Mouse (Mus musculus) heart, adult 8-10 months (tissue): ENCODE measurements around the gene Tns2. TPM values are rescaled to one million over a fixed set of nuclear protein-coding genes. Genes with fewer than 3 reads are reported as not detected.

Experiments
- DNase-seq: peaks from one replicate; pipeline ENCODE4 v3.0.0; 2022; ENCODE audit warnings: low spot score
- total RNA-seq, 4 experiments: library from RNA; stranded (reverse); gene quantifications; 2 replicates each; pipeline ENCODE4 v1.2.4; 2022

Gene Tns2
- total RNA-seq, 4 experiments from 2014 or later: 123 to 146 (median 133) TPM

DNA sequence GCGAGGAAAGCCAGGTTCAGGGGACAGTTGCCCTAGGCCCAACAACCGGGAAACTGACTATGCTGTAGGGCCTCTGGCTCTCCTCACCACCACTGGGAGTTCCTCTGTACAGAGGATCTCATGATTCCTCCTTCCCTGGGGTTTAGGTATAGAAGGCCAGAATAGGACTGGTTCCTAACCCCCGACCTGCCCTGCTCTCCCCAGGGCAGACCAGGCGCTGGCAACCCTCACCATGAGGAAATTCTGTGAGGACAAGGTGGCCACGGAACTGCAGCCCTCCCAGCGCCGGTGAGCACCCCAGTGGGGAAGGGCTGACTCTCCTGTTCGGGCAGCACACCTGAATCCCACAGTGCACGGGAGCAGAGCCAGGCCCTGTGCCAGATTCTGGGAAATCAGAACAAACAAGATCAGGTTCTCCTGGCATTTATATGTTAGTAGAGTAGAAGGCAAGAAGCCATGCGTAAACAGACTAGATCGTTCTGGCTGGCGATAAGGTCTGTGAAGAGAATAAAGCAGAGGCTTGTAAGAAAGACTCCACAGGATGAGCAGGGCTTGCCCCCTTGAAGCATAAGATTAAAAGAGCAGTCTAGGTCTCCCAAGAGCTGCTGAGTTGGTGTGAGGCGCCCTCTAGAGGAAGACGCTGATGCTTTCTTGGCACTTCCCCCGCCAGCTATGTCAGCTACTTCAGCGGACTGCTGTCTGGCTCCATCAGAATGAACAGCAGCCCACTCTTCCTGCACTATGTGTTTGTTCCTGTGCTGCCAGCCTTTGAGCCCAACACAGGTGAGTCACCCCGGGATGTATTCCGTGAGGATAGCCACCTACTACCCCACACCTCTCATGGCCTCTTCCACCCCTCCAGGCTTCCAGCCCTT, 8.7 kb downstream of the Tns2 start:
- peak; percentile 79 for DNase-seq

DNA sequence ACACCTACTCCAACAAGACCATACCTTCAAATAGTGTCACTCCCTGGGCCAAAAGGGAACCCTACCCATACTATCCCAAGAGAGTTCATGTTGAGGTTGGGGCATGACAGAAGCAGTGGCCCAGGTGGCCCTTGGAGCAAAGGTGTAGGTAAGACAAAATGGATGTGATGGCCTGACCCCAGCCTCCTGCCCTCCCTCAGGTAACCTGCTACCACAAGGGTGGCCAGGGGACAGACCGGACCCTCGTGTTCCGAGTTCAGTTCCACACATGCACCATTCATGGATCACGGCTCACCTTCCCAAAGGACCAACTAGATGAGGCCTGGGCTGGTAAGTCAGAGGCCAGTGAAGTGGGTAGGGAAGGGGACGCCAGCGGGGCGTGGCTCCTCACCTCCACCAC, 10.1 kb downstream of the Tns2 start:
- no peak for DNase-seq

DNA sequence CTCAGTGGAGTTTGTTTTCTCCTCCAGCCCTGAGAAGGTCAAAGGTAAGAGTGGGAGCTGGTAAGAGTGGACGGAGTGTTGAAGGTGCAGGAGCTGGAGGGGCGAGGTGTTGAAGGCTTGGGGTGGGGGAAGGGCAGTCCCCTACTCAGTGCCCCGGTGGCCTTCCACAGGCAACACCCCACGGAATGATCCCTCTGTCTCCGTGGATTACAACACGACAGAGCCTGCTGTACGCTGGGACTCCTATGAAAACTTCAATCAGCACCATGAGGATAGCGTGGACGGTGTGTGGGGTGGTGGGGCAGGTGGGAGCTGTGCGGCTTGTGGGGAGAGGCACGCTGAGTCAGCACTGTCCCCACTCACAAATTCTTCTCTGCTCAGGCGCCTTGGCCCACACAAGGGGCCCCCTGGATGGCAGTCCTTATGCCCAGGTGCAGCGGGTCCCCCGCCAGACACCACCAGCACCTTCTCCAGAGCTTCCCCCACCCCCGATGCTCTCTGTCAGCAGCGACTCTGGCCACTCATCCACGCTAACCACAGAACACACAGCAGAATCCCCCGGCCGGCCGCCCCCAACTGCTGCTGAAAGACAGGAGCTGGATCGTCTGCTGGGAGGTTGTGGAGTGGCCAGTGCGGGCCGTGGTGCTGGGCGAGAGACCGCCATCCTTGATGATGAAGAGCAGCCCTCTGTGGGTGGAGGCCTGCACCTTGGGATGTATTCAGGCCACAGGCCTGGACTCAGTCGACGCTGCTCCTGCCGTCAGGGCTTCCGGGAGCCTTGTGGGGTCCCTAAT, 10.7 kb downstream of the Tns2 start:
- DNase-seq: no peak

DNA sequence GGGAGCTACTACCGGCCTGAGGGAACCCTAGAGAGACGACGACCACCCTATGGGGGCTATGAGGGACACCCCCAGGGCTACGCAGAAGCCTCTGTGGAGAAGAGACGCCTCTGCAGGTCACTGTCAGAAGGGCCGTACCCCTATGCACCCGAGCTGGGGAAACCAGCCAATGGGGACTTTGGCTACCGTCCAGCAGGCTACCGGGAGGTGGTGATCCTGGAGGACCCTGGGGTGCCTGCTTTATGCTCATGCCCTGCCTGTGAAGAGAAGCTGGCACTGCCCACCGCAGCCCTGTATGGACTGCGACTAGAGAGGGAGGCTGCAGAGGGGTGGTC, 11.2 kb downstream of the Tns2 start:
- DNase-seq: no peak

DNA sequence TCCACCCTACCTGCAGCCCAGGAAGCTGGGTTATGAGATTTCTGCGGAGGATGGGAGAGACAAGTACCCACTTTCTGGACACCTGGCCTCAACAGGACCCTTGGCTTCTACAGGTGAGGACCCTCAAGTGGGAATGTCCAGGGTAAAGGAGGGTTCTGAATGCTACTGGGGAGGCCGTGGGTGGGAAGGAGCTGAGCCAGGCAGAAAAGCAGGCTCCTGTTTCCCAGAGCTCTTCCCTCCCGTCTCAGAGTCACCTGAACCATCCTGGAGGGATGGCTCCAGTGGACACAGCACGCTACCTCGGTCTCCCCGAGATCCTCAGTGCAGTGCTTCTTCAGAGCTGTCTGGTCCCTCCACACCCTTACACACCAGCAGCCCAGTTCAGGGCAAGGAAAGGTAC, 12.0 kb downstream of the Tns2 start:
- no peak for DNase-seq

DNA sequence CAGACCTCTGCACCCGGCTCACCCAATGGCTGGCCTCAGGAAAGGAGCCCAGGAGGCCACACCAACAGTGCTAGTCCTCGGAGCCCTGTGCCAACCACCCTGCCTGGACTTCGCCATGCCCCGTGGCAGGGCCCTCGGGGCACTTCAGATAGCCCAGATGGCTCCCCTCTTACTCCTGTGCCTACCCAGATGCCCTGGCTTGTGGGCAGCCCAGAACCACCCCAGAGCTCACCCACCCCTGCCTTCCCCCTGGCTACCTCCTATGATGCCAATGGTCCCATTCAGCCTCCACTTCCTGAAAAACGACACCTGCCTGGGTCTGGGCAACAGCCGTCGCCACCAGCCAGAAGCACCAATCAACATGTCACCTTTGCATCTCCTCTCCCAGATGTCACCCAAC, 12.6 kb downstream of the Tns2 start:
- no peak for DNase-seq

DNA sequence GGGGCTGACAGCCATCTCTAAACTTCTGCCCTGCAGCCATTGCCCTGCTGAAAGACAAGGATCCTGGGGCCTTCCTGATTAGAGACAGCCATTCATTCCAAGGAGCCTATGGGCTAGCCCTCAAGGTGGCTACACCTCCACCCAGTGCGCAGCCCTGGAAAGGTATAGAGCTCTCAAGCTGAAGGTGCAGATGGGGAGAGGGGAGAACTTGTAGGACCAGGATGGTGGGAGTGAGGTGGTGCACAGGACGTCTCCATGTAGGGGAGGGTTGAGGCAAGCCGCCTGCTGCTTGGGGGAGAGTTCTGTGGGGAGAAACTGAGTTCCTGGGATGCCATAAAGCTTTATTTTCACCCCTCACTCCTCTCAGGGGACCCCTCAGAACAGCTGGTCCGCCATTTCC, 13.5 kb downstream of the Tns2 start:
- no peak for DNase-seq

DNA sequence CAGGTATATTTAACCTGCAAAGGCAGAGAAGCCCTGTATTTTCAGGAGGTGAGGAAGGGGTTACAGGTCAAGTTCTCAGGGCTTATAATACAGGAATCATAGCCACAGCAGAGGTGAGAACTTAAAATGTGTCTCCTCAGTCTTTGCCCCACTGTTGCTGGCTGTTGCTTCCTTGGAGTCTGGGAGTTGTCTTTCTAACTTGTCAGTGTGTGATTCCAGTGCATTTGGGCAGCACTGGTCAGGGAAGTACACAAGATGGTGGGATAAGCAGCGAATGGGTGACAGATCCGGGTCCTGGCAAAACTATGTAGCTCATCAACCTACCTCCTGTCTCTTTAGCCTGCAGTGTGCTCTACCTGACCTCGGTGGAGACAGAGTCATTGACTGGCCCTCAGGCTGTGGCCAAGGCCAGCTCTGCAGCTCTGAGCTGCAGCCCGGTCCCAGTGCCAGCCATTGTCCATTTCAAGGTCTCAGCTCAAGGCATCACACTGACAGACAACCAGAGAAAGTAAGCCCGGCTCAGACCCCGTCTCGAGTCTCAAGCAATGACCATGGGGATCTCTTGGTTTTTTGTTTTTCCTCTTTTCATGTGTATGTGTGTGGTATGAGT, 14.5 kb downstream of the Tns2 start:
- no peak for DNase-seq

DNA sequence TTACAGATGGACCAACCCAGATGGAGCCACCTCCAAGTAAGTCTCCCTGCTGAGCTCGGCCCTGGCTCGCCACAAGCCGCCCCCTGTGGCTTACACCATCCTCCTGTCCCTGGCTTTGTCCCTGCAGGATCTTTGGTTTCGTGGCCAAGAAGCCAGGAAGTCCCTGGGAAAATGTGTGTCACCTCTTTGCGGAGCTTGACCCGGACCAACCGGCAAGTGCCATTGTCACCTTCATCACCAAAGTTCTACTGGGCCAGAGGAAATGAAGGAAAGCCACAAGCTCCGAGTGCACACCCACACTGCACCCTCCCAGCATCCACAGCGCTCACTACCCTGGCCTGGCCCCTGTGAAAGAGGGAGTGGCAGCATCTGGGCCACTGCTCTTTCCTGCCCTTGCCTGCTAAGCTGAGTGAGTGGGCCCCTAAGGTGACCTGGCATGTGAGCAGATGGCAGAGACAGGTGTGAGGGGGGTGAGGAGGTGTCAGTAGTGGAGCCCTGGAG, 15.6 kb downstream of the Tns2 start:
- DNase-seq: no peak

DNA sequence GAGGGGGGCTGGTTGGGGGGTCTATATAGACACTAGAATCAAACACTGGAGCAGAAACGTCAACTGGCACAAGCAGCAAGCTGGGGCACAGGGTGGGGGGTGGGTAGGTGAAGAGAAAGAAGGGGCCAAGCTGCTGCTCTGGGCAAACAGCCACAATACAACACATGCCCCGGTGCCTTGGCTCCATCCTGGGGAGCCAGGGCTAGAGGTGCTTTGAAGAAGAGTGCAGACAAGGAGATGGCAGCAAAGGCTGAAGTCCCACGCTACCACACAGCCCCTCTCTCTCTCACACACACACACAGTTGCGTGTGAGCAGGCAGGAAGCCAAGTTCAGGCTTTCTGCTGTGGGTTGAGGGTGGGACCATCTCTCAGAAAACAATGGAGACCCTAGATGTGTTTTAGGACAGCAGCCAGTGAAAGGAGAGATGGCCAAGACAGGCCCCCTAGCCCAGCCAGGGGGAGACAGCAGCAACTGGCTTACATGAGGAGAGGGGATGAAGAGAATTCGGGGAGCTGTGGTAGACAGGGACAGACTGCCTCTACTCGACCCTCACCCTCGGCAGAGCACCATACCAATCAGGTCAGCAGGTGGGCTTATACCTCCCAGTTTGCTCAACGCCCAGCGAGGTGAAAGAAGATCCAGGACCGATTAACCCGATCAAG, 16.7 kb downstream of the Tns2 start:
- no peak for DNase-seq

DNA sequence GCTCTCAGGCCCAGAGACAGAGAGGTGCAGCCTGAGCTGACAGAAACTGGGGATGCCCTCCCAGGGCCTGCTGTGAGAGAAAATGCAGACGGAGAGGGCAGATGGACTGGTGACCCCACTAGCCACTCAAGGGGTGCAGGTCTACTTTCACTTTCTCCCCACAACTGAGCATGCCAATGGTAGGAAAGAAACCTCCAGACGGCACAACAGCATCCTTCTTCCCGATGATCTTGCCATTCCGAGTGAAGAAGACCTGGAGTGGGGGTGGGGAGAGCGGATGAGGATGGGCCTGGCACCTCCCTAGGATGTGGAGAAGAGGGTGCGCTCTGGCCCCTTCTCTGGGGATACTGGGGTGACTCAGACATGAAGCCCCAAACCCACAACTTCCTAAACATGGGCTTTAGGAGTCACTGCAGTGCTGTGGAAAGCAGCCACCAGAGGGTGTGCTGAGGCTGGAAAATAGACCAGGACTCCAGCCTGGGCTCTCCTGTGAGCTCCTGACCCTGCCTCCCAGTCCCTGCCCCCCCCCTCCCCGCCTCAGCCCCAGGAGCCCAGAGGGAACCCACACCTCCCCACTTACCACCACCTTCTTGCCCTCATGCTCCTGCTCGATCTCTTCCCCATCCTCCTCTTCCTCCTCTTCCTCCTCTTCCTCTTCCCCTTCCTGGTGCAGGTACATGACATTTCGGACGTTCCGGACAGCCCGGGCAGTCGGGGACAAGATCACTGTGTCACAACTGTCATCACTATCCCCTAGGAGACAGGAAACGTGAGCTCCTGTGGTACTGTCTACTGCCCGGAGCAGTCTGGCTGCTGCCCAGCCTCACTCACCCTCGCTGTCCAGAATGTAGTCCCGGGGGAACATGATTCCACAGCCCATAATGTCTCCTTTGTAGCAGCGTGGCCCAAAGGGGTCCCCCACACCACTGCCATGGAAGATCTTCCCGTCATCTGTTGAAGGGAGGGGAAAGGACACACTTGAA, 17.5 kb downstream of the Tns2 start:
- no peak for DNase-seq

DNA sequence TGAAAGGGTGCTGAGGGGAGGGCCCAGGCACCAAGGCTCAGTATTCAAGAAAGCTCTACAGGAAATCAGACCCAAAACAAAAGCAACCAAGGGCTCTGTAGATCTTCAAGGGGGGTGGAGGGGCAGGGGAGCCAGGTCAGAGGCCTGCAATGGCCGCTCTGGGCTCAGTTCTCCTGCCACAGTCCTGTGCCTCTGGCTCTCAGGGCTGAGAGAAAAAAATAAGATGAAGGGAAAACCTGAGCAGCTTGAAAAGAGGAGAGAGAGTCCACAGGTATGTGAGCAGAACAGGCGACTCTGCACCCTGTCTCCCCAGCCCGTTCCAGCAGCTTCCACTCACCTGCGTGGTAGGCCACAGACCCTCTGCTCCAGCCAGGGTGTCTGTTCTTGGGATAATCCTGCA, 18.4 kb downstream of the Tns2 start:
- no peak for DNase-seq

DNA sequence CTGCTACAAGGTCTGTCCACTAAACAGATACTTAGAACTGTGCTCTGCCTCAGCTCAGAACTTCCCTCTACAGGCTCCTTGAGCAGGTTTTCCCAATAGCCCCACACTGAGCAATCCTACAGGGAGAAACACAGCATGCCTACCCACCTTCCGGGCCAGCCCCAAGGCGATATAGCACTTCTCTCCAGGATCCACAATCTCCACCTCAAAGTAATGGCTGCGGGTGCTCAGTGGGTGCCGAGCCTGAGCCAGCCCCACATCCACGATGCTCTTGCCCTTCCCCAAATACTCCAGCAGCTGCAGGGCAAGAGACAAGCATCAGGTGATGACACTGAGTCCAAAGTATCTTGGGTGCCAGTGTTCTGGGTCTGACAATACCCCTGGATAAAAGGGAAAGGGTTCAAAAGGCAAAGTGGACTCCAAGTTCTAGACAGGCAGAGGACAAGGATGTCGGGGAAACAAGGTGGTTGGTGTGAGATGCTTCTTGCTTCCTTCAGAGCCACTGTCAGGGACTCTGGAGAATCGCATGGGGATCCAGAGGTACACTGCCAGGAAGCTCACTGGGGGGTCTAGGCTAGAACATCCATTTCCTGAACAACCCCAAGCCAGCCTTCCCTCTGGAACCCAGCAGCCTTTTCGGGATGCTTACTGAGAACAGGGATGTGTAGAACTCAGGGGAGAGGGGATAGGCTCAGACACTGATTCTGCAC, 19.1 kb downstream of the Tns2 start:
- no peak for DNase-seq

DNA sequence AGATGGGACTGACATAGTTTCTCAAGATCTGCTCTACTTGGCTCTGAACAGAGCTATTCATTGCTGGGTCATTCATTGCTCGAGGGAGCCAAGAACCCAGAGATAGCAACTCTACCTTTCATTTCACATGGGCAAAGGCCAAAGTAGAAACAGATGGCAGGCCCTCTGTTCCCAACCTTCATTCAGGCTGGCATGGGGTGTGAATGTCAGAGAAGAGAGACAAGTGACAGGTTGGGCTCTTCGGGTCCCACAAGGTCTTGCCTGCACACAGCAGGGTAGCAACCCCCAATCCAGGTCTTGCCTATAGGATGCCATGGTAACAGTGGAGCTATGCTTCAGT, 19.6 kb downstream of the Tns2 start:
- DNase-seq: no peak

DNA sequence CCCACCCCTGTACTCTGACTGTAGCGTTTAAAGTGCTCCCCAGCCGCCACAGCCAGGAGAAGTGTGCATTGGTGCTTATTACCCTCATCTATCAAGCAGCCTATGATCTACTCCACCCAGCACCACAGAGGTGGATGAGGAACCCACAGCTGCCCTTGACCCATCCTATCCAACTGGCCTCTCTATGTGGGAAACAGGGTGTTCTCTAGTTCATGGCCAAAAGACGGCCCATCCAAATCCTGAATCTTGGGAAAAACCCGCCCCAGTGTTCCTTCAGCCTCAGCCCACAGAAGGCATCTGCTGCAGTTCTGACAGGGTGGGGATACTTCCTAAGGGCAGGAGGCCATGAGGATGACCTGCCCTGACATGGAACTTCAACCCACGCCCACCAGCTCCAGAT, 20.3 kb downstream of the Tns2 start:
- peak; percentile 74 for DNase-seq

DNA sequence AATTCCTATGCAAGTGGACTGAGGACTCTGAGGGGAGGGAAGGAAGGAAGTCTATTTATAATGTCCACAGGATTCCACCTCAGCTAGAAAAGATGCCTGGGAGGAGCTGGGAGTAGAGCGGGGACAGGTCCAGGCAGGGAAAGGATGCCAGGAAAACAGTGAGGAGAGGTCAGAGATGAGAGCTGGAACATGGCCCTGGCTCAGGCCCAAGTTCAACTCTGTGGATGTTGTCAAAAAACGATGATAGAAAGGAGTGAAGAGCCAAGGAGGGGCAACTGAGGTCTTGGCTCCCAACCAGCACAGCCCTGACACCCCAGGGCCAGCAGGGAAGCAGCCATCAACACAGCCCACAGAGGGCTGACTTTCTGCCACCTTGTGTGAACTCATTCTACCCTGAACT, 26.1 kb downstream of the Tns2 start:
- no peak for DNase-seq

DNA sequence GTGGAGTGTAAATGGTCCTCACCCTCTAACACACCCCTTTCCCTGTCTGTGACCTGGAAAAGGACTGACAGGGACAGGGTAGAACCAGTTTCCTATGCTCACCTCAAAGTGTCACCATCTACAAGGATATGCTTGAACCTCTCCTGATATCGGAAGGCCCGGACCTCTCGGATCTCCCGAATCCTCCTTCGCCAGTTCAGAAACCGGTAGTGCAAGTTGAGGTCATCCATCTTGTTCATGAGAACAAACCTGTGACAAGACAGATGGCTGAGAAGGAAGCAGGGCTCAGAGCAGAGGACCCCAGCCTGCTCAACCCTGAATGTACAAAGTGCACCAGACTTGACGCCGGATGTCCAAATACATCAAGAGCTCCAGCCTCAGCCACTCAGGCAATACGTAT, 33.1 kb downstream of the Tns2 start:
- DNase-seq: no peak

DNA sequence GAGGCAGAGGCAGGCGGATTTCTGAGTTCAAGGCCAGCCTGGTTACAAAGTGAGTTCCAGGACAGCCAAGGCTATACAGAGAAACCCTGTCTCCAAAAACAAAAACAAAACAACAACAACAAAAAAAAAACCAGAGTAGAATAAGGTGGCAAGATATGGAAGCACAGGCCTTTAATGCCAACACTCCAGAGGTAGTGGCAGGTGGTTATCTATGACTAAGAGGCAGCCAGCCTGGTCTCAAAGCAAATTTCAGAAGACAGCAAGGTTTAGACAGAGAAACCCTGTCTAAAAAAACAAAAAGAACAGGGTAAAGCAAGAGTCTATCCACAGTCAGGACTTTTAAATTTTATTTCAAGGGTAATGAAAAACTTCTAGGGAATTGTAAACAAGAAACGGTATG, 34.5 kb downstream of the Tns2 start:
- DNase-seq: no peak

DNA sequence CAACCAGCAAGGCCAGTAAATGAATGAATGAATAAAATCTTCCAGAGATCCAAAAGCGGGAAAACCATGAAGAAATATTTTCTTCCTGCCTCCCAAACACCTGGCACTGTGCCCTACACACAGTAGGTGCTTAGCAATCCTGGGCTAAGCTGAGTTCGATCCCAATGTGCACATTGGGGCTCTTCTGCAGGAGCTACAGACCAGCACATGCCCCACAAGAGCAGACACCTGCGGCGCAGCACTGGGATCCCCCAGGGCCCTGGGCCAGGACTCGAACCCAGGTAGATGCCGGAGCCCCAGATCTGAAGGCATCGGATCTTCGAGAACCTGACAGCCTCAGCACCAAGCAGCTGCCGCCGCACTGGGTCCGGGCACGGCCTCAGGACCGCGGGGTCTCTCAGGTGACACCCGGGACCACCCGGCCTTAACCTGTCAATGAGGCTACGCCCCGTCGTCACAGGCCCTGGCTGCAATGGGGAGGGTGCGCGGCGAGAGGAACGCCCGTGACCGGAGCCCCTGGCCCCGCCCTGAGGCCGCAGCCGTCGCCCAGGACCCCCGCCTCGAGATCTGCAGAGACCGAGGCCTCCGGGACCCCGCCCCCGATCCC, 35.4 kb downstream of the Tns2 start:
- no peak for DNase-seq
